Mouse (Mus musculus) macrophage (primary cell): ENCODE data around the gene Pld5. TPM values are rescaled to one million over a fixed set of nuclear protein-coding genes. Genes with fewer than 3 reads are reported as not detected.

Source experiments
- H3K27ac ChIP-seq: fragments of 350-480 bp; formaldehyde crosslinking; 2 replicates; pipeline ENCODE4 v1.9.0; 2021
- H3K36me3 ChIP-seq: fragments of 350-480 bp; formaldehyde crosslinking; 2 replicates; pipeline ENCODE4 v1.9.0; 2021; ENCODE audit errors: inconsistent target
- H3K4me3 ChIP-seq: fragments of 350-480 bp; formaldehyde crosslinking; 2 replicates; pipeline ENCODE4 v1.9.0; 2021; ENCODE audit errors: inconsistent target
- H3K79me2 ChIP-seq: fragments of 350-480 bp; formaldehyde crosslinking; 2 replicates; pipeline ENCODE4 v1.9.0; 2021; ENCODE audit errors: inconsistent target
- WGBS: methylation state at CpG from one replicate; pipeline ENCODE4 v1.1.7; 2026; ENCODE audit warnings: inconsistent platforms; ENCODE audit not compliant: missing documents; 5-methylcytosine and 5-hydroxymethylcytosine counted together
- polyA plus RNA-seq: library from polyadenylated mRNA; stranded (reverse); fragments of 250-400 nt; gene quantifications from 3 replicates; pipeline ENCODE4 v1.2.4, GENCODE M21; 2018; ENCODE audit warnings: inconsistent platforms

The Pld5 gene
- polyA plus RNA-seq, 1 experiment from 2014 or later, result not detected

- 25% methylated on average over 6 of the region's 7 CpGs for WGBS
- no peaks in the 10 kb centered on the region for H3K36me3 ChIP-seq
- no peaks in the 10 kb centered on the region for H3K79me2 ChIP-seq
- no peak overlapping the region for H3K4me3 ChIP-seq
- H3K27ac ChIP-seq, result no peak overlapping the region
Observed at GRCm38 (mm10) chr1:176098685-176099320, 176.3 kb downstream of the Pld5 start.

GRCm38 (mm10) chr1:176092119-176092518 lies 183.0 kb downstream of the Pld5 start:
- 93% methylated on average over 2 of the region's 2 CpGs for WGBS
- no peaks in the 10 kb centered on the region for H3K36me3 ChIP-seq
- no peak overlapping the region for H3K4me3 ChIP-seq

GRCm38 (mm10) chr1:176089382-176089781 lies 185.7 kb downstream of the Pld5 start:
- WGBS, result 81% methylated on average over 3 of the region's 3 CpGs
- no peak overlapping the region for H3K27ac ChIP-seq
- H3K79me2 ChIP-seq, result no peaks in the 10 kb centered on the region
- no peak overlapping the region for H3K4me3 ChIP-seq
- no peaks in the 10 kb centered on the region for H3K36me3 ChIP-seq

More at GRCm38 (mm10) chr1:176092119-176092518, 183.0 kb downstream of the Pld5 start:
- Histone ChIP-seq H3K27ac (no peak overlapping the region), H3K79me2 (no peaks in the 10 kb centered on the region)

- H3K36me3 ChIP-seq, result no peaks in the 10 kb centered on the region
- H3K4me3 ChIP-seq, result no peak overlapping the region
- H3K79me2 ChIP-seq, result no peaks in the 10 kb centered on the region
- WGBS, result 90% methylated on average over 13 of the region's 13 CpGs
- H3K27ac ChIP-seq, result no peak overlapping the region
Observed at GRCm38 (mm10) chr1:176085952-176086648, 189.0 kb downstream of the Pld5 start.

GRCm38 (mm10) chr1:176082306-176082705 lies 192.8 kb downstream of the Pld5 start:
- H3K4me3 ChIP-seq, result no peak overlapping the region
- H3K79me2 ChIP-seq, result no peaks in the 10 kb centered on the region
- H3K36me3 ChIP-seq, result no peaks in the 10 kb centered on the region
- WGBS, result 10% methylated on average over 4 of the region's 4 CpGs
- H3K27ac ChIP-seq, result no peak overlapping the region

GRCm38 (mm10) chr1:176080969-176081368 lies 194.1 kb downstream of the Pld5 start:
- no peaks in the 10 kb centered on the region for H3K79me2 ChIP-seq
- 80% methylated on average over 2 of the region's 2 CpGs for WGBS
- no peak overlapping the region for H3K27ac ChIP-seq
- no peaks in the 10 kb centered on the region for H3K36me3 ChIP-seq
- no peak overlapping the region for H3K4me3 ChIP-seq

GRCm38 (mm10) chr1:176078410-176078809 lies 196.7 kb downstream of the Pld5 start:
- Histone ChIP-seq H3K4me3 (no peak overlapping the region), H3K36me3 (no peaks in the 10 kb centered on the region), H3K79me2 (no peaks in the 10 kb centered on the region), H3K27ac (no peak overlapping the region)
- WGBS, result 88% methylated on average over 5 of the region's 7 CpGs

GRCm38 (mm10) chr1:176076799-176077198 lies 198.3 kb downstream of the Pld5 start:
- H3K36me3 ChIP-seq, result no peaks in the 10 kb centered on the region
- no peak overlapping the region for H3K4me3 ChIP-seq
- H3K79me2 ChIP-seq, result no peaks in the 10 kb centered on the region
- no peak overlapping the region for H3K27ac ChIP-seq

- Histone ChIP-seq H3K79me2 (no peaks in the 10 kb centered on the region), H3K27ac (no peak overlapping the region), H3K36me3 (no peaks in the 10 kb centered on the region), H3K4me3 (no peak overlapping the region)
Observed at GRCm38 (mm10) chr1:176075810-176076209, 199.3 kb downstream of the Pld5 start.

GRCm38 (mm10) chr1:176075409-176075808 lies 199.7 kb downstream of the Pld5 start:
- no peaks in the 10 kb centered on the region for H3K79me2 ChIP-seq
- H3K36me3 ChIP-seq, result no peaks in the 10 kb centered on the region
- no peak overlapping the region for H3K27ac ChIP-seq
- 48% methylated on average over 1 of the region's 1 CpGs for WGBS
- no peak overlapping the region for H3K4me3 ChIP-seq

- 8% methylated on average over 5 of the region's 5 CpGs for WGBS
- H3K79me2 ChIP-seq, result no peaks in the 10 kb centered on the region
- H3K4me3 ChIP-seq, result no peak overlapping the region
- no peak overlapping the region for H3K27ac ChIP-seq
- no peaks in the 10 kb centered on the region for H3K36me3 ChIP-seq
Observed at GRCm38 (mm10) chr1:176074526-176074925, 200.6 kb downstream of the Pld5 start.

GRCm38 (mm10) chr1:176065281-176065680 lies 209.8 kb downstream of the Pld5 start:
- no peak overlapping the region for H3K27ac ChIP-seq
- no peak overlapping the region for H3K4me3 ChIP-seq
- H3K79me2 ChIP-seq, result no peaks in the 10 kb centered on the region
- H3K36me3 ChIP-seq, result no peaks in the 10 kb centered on the region

- Histone ChIP-seq H3K4me3 (no peak overlapping the region), H3K36me3 (no peaks in the 10 kb centered on the region)
Observed at GRCm38 (mm10) chr1:176064471-176064870, 210.6 kb downstream of the Pld5 start.

GRCm38 (mm10) chr1:176053653-176054052 lies 221.5 kb downstream of the Pld5 start:
- no peak overlapping the region for H3K27ac ChIP-seq
- WGBS, result 44% methylated on average over 1 of the region's 1 CpGs
- no peak overlapping the region for H3K4me3 ChIP-seq
- no peaks in the 10 kb centered on the region for H3K79me2 ChIP-seq
- no peaks in the 10 kb centered on the region for H3K36me3 ChIP-seq

More at GRCm38 (mm10) chr1:176064471-176064870, 210.6 kb downstream of the Pld5 start:
- Histone ChIP-seq H3K79me2 (no peaks in the 10 kb centered on the region), H3K27ac (no peak overlapping the region)

GRCm38 (mm10) chr1:176046995-176047394 lies 228.1 kb downstream of the Pld5 start:
- H3K4me3 ChIP-seq, result no peak overlapping the region
- no peaks in the 10 kb centered on the region for H3K79me2 ChIP-seq
- no peak overlapping the region for H3K27ac ChIP-seq
- WGBS, result 88% methylated on average over 5 of the region's 5 CpGs
- H3K36me3 ChIP-seq, result no peaks in the 10 kb centered on the region

GRCm38 (mm10) chr1:176046375-176046774 lies 228.7 kb downstream of the Pld5 start:
- no peak overlapping the region for H3K27ac ChIP-seq
- no peaks in the 10 kb centered on the region for H3K36me3 ChIP-seq
- 82% methylated on average over 1 of the region's 1 CpGs for WGBS
- no peaks in the 10 kb centered on the region for H3K79me2 ChIP-seq
- no peak overlapping the region for H3K4me3 ChIP-seq
